Mouse (Mus musculus): ENCODE data around the gene Pdcd6. TPM values are rescaled to one million over a fixed set of nuclear protein-coding genes. Genes with fewer than 3 reads are reported as not detected.
A peak's percentile ranks its signal among the peaks of the same experiment; 100 is the strongest.

The Pdcd6 gene
- polyA plus RNA-seq, 1 experiment, result 94.7 TPM

- H3K4me3 ChIP-seq, result peak overlapping the region; percentile 76
- H3K79me2 ChIP-seq (ENCODE audit: control insufficient read depth, insufficient read depth), result peaks cover 30% of the 10 kb centered on the region
- H3K27me3 ChIP-seq (ENCODE audit: control insufficient read depth, insufficient read depth, insufficient read length), result no peaks in the 10 kb centered on the region
- H3K36me3 ChIP-seq (ENCODE audit: control insufficient read depth, insufficient read depth), result peaks cover 24% of the 10 kb centered on the region
- no peak for TF ChIP-seq SRF (IDR thresholded peaks at IDR 0.05; ENCODE audit: control insufficient read depth, insufficient read length, low read depth)
- peak overlapping the region; percentile 26 for H3ac ChIP-seq (ENCODE audit: control insufficient read depth, insufficient read length)
- peak overlapping the region; percentile 75 for H3K4me2 ChIP-seq (ENCODE audit: low read depth)
Observed at GRCm38 (mm10) chr13:74316789-74317169, 601 bp downstream of the Pdcd6 start.

- peaks cover 30% of the 10 kb centered on the region for H3K79me2 ChIP-seq (ENCODE audit: control insufficient read depth, insufficient read depth)
- H3K4me3 ChIP-seq, result peak overlapping the region; percentile 76
- H3K4me2 ChIP-seq (ENCODE audit: low read depth), result peak overlapping the region; percentile 75
- TF ChIP-seq TCF3 (IDR thresholded peaks at IDR 0.05; ENCODE audit: insufficient read length, low read depth), result no peak
- no peak for TF ChIP-seq TCF12 (IDR thresholded peaks at IDR 0.05; ENCODE audit: insufficient read depth, poor library complexity, severe bottlenecking)
- H3ac ChIP-seq (ENCODE audit: control insufficient read depth, insufficient read length), result peak overlapping the region; percentile 26
- no peaks in the 10 kb centered on the region for H3K27me3 ChIP-seq (ENCODE audit: control insufficient read depth, insufficient read depth, insufficient read length)
- peaks cover 21% of the 10 kb centered on the region for H3K36me3 ChIP-seq (ENCODE audit: control insufficient read depth, insufficient read depth)
Observed at GRCm38 (mm10) chr13:74316386-74316785, 994 bp downstream of the Pdcd6 start.

- Histone ChIP-seq H3K79me2 (ENCODE audit: control insufficient read depth, insufficient read depth) (peaks cover 30% of the 10 kb centered on the region), H3K4me3 (no peak overlapping the region), H3K27me3 (ENCODE audit: control insufficient read depth, insufficient read depth, insufficient read length) (no peaks in the 10 kb centered on the region), H3K36me3 (ENCODE audit: control insufficient read depth, insufficient read depth) (peaks cover 13% of the 10 kb centered on the region), H3ac (ENCODE audit: control insufficient read depth, insufficient read length) (no peak overlapping the region), H3K4me2 (ENCODE audit: low read depth) (no peak overlapping the region)
- TF ChIP-seq MAX (IDR thresholded peaks at IDR 0.05; ENCODE audit: low read depth), result no peak
- no peak for TF ChIP-seq TCF3 (IDR thresholded peaks at IDR 0.05; ENCODE audit: insufficient read length, low read depth)
- no peak for TF ChIP-seq E2F4 (IDR thresholded peaks at IDR 0.05; ENCODE audit: insufficient read depth)
- no peak for TF ChIP-seq USF1 (IDR thresholded peaks at IDR 0.05; ENCODE audit: low read depth)
- no peak for TF ChIP-seq CEBPB (IDR thresholded peaks at IDR 0.05; ENCODE audit: insufficient read depth, poor library complexity, severe bottlenecking)
- no peak for TF ChIP-seq SRF (IDR thresholded peaks at IDR 0.05; ENCODE audit: control insufficient read depth, insufficient read length, low read depth)
- no peak for TF ChIP-seq TCF12 (IDR thresholded peaks at IDR 0.05; ENCODE audit: insufficient read depth, poor library complexity, severe bottlenecking)
- no peak for TF ChIP-seq POLR2A (IDR thresholded peaks at IDR 0.05; ENCODE audit: insufficient read length, low read depth)
- no peak for TF ChIP-seq MYOG (IDR thresholded peaks at IDR 0.05; ENCODE audit: control insufficient read depth in 1 of 3, insufficient read depth in 1 of 3, insufficient read length in 2 of 3, low read depth in 2 of 3)
- TF ChIP-seq MYOD1 (IDR thresholded peaks at IDR 0.05; ENCODE audit: control insufficient read depth in 1 of 3, insufficient read length in 2 of 3, low read depth in 2 of 3), result no peak
- no peak for TF ChIP-seq POLR2AphosphoS2 (IDR thresholded peaks at IDR 0.05; ENCODE audit: insufficient read length, low read depth)
- no peak for TF ChIP-seq REST (IDR thresholded peaks at IDR 0.05; ENCODE audit: insufficient read depth, insufficient read length)
Observed at GRCm38 (mm10) chr13:74314616-74315015, 2.8 kb downstream of the Pdcd6 start.

GRCm38 (mm10) chr13:74305780-74306179 is 11.6 kb downstream of the Pdcd6 start:
- Histone ChIP-seq H3K79me2 (ENCODE audit: control insufficient read depth, insufficient read depth) (no peaks in the 10 kb centered on the region), H3K36me3 (ENCODE audit: control insufficient read depth, insufficient read depth) (peaks cover 42% of the 10 kb centered on the region), H3K4me2 (ENCODE audit: low read depth) (no peak overlapping the region), H3K27me3 (ENCODE audit: control insufficient read depth, insufficient read depth, insufficient read length) (no peaks in the 10 kb centered on the region), H3ac (ENCODE audit: control insufficient read depth, insufficient read length) (no peak overlapping the region), H3K4me3 (no peak overlapping the region)
- TF ChIP-seq TCF3 (IDR thresholded peaks at IDR 0.05; ENCODE audit: insufficient read length, low read depth) (no peak), E2F4 (IDR thresholded peaks at IDR 0.05; ENCODE audit: insufficient read depth) (no peak), MYOD1 (IDR thresholded peaks at IDR 0.05; ENCODE audit: control insufficient read depth in 1 of 3, insufficient read length in 2 of 3, low read depth in 2 of 3) (no peak), USF1 (IDR thresholded peaks at IDR 0.05; ENCODE audit: low read depth) (no peak), SRF (IDR thresholded peaks at IDR 0.05; ENCODE audit: control insufficient read depth, insufficient read length, low read depth) (no peak), REST (IDR thresholded peaks at IDR 0.05; ENCODE audit: insufficient read depth, insufficient read length) (no peak), CEBPB (IDR thresholded peaks at IDR 0.05; ENCODE audit: insufficient read depth, poor library complexity, severe bottlenecking) (no peak), POLR2A (IDR thresholded peaks at IDR 0.05; ENCODE audit: insufficient read length, low read depth) (no peak), MAX (IDR thresholded peaks at IDR 0.05; ENCODE audit: low read depth) (no peak), TCF12 (IDR thresholded peaks at IDR 0.05; ENCODE audit: insufficient read depth, poor library complexity, severe bottlenecking) (no peak), MYOG (IDR thresholded peaks at IDR 0.05; ENCODE audit: control insufficient read depth in 1 of 3, insufficient read depth in 1 of 3, insufficient read length in 2 of 3, low read depth in 2 of 3) (no peak), POLR2AphosphoS2 (IDR thresholded peaks at IDR 0.05; ENCODE audit: insufficient read length, low read depth) (no peak)

GRCm38 (mm10) chr13:74305380-74305779 is 12.0 kb downstream of the Pdcd6 start:
- Histone ChIP-seq H3K4me3 (no peak overlapping the region), H3K27me3 (ENCODE audit: control insufficient read depth, insufficient read depth, insufficient read length) (no peaks in the 10 kb centered on the region), H3ac (ENCODE audit: control insufficient read depth, insufficient read length) (no peak overlapping the region), H3K79me2 (ENCODE audit: control insufficient read depth, insufficient read depth) (no peaks in the 10 kb centered on the region), H3K4me2 (ENCODE audit: low read depth) (no peak overlapping the region), H3K36me3 (ENCODE audit: control insufficient read depth, insufficient read depth) (peaks cover 42% of the 10 kb centered on the region)
- TF ChIP-seq CEBPB (IDR thresholded peaks at IDR 0.05; ENCODE audit: insufficient read depth, poor library complexity, severe bottlenecking) (no peak), E2F4 (IDR thresholded peaks at IDR 0.05; ENCODE audit: insufficient read depth) (no peak), TCF12 (IDR thresholded peaks at IDR 0.05; ENCODE audit: insufficient read depth, poor library complexity, severe bottlenecking) (no peak), SRF (IDR thresholded peaks at IDR 0.05; ENCODE audit: control insufficient read depth, insufficient read length, low read depth) (no peak), MYOG (IDR thresholded peaks at IDR 0.05; ENCODE audit: control insufficient read depth in 1 of 3, insufficient read depth in 1 of 3, insufficient read length in 2 of 3, low read depth in 2 of 3) (no peak), USF1 (IDR thresholded peaks at IDR 0.05; ENCODE audit: low read depth) (no peak), TCF3 (IDR thresholded peaks at IDR 0.05; ENCODE audit: insufficient read length, low read depth) (no peak), POLR2AphosphoS2 (IDR thresholded peaks at IDR 0.05; ENCODE audit: insufficient read length, low read depth) (no peak), POLR2A (IDR thresholded peaks at IDR 0.05; ENCODE audit: insufficient read length, low read depth) (no peak), MYOD1 (IDR thresholded peaks at IDR 0.05; ENCODE audit: control insufficient read depth in 1 of 3, insufficient read length in 2 of 3, low read depth in 2 of 3) (no peak), MAX (IDR thresholded peaks at IDR 0.05; ENCODE audit: low read depth) (no peak), REST (IDR thresholded peaks at IDR 0.05; ENCODE audit: insufficient read depth, insufficient read length) (no peak)

All from myocyte (in vitro differentiated cells).